Mouse (Mus musculus) cerebral cortex, adult 2 months (tissue): ENCODE results near the gene Polr3b.

Source experiments
- WGBS: fragments of 180-500 bp; shearing (Covaris S2); methylation state at CpG from one replicate; pipeline ENCODE4 v1.1.7; 2018; 5-methylcytosine and 5-hydroxymethylcytosine counted together

Polr3b gene

DNA sequence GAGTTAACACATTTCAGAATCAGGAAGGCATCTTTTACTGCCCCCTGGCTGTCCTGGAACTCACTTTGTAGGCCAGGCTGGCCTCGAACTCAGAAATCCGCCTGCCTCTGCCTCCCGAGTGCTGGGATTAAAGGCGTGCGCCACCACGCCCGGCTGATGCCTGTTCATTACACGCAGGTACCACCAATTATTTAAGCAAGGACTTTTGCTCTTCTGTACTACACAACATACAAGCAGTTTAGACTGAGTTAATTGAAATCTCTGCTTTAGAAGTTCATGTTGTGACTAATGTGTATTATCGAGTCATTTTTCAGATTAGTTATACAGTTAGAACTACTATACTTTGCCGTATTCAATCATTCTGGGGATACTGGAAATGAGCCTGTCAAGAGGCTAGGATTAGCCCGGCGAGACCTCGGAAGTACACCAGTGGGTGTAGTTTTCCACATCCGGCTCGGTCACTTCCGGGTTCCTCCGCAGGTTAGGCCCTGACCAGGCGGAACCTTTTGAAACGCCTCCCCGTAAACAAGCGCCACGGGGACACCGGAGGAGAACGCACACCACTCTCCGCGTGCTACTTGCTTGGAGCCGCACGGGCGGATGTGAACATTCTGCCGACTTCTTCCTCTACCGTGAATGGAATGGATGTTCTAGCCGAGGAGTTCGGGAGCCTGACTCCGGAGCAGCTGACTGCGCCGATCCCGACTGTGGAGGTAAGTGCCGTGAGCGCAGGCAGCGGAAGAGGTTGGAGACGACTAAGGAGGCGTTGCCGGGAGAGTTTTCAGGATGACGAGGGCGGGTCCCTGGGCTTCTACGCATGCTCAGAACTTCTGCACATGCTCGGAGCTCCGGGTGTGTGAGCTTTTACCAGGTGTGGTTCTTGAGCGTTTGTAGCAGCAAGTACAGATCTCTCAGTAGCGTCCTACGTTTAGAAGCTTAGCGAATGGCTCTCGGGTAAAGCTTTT is at the start of gene Polr3b:
Gene Polr3b, plus strand, starts transcription at position 467 of the 965 bp plus-strand sequence.
- 7% methylated on average over 53 of the region's 53 CpGs for WGBS

DNA sequence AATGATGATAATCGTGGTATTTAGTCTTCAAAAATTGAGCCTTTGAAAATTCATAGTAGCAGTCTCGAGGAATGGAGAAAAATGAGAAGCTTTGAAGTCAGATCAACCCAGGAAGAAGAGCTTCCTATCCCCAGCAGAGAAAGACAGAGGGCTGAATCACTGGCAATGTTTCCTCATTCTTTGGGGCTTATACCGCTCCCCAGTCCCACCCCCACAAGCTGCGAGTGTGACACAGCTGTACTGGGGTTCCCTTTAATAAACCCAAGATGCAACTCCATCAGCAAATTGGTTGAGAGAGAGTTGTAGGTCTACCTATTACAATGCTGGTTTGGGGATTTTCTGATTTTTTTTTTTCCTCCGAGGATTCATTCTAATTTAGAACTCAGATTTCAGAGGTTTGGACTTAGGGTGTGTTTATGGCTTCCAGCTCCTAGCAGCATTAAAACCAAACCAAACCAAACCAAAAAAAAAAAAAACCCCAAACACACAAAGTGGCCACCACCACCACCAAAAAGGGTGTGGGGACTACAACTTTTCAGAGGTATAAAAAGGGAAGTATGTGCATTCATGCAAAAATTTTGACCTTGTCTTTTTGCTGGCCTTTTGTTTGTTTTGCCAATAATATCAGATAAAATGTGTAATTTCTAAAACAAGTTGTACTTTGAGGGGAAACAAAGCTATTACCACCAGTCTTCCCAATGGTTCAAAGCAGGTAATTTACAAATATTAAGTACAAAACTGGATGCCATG is 48.2 kb upstream of the Polr3b start:
- WGBS: 71% methylated on average over 5 of the region's 5 CpGs

DNA sequence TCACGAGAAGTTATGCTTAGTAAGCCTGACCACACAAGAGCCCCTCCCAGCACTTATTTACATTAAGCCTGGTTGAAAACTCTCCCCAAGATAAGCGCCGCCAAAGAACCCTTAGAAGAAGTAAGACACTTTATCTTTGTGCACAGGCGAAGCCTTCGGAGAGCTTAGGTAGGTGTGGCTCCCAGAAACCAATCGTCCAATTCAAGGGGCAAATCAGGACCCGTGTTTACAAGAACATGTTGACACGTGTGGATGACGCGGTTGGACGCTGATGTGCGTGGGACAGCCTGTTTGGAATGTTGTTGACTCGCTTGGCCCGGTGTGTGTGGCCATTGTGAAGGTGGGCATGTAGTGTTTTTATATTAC is 46.1 kb upstream of the Polr3b start:
- under 1% methylated on average over 14 of the region's 14 CpGs for WGBS

DNA sequence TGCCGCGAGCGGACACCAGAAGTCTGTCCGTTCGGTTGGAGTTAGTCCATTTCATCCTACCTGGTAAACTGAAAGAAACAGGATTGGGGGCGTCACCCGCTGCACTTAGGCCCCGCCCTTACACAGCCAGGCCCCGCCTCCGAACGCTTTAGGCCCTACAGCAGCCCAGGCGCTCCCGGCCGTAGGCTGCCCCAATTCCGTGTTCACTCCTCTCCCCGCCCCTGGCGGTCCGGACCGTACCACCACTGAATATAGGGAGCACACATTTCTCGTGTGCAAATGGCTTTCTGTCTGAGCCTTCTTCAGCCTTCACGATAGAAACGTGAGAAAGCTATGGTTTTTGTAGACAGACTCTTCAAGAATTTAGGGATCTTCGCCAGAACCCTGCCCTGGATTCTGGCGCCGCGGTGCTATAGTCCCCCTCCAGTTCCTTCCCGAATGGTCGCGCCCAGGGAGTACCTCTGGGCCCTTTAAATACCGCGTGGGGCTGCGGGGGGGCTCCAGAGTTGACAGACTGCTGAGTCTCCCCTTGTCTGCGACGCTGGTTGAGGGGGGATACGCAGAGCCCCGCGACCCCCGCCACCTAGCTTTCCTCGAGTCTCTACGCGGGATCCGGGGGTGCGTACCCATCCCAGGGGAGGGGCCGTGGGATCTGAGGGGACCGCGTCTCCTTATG is 45.6 kb upstream of the Polr3b start, which contains the start of gene Tcp11l2:
Gene Tcp11l2, plus strand, starts transcription at position 232 of the 676 bp plus-strand sequence.
- WGBS: 1% methylated on average over 46 of the region's 46 CpGs

DNA sequence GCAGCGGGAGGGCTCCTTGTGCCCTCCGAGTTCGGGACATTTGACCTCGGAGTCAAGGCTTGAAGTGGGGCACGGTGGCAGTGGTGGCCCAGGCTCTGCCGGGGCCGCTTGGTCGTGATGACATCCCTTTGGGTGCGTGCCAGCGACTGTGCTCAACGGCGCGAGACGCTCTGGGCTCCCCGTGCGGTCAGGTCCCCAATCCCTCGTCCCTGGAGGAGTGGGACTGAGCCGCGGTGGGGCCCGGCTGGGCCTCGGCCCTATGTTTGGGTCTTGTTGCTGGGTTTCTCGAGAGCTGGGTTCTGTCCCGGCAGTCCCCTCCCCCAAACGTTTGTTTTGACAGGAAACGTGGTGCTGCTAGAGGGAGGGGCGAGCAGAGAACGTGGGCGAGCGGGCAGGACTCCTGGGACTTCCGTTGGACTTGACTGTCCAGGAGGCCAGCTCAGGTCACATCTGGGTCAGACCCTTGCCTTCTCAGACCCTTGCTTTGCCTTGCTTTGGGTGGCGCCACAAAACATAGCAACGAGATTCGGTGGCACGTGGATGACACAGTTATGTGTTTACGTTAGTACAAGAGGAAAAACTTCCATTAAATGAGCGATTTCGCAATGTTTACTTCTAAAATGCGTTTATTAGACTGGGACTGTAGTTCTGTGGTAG is 44.9 kb upstream of the Polr3b start:
- WGBS: 1% methylated on average over 38 of the region's 38 CpGs

DNA sequence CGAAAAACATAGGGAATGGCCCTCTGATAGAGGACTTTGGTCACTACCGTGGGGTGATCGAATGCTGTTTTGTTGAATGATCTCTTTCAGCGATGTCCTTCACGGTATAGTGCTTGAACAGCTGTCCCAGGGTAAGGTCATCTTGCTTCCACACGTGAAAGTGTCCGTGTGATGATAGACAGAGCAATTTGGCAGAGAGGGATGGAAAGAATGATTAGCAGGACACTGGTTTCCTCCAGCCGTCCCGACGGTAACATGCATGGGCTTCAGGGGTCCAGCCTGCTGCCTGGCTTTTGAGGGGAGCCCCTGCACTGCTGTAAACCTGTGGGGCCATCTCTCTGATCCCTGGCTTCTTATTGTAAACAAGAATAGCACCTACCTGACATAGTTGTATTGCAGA is 43.4 kb upstream of the Polr3b start:
- WGBS: 84% methylated on average over 10 of the region's 10 CpGs

DNA sequence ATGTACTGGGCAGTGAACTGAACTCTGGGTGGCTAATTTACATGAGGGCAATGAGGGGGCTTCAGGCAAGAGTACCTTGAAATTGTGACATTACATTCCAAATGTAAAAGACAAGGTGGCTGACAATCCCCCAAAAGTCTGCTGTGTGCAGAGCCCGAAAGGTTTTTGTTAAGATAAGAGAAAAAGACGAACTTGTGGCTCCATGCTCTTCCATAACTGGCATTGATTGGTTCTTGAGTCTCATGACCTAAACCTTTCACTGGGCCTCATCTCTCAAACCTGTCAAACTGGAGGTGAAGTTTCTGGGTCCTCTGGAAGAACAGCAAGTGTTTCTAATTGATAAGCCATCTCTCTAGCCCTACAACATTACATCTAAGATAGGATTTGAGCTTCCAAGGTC is 42.6 kb upstream of the Polr3b start:
- WGBS: 95% methylated on average over 2 of the region's 2 CpGs

DNA sequence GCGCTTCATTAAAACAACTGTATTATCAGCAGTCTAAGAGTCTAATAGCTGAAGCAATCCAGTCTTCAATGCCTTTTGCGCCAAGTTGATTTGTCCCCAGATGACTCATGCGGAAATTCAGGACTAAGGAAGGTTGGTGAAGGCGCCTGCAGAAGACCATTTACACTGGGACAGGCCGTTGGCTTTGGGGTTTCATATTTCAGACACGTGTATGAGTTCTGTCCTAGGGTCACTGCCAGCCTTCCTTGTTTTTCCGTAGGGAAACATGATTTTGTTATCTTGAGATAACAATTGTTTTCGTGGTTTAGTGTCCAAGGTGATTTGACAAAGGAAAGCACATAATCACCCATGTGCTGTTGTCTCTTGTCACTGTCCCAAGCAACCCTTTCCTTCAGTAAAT is 40.9 kb upstream of the Polr3b start:
- WGBS: 86% methylated on average over 8 of the region's 8 CpGs

DNA sequence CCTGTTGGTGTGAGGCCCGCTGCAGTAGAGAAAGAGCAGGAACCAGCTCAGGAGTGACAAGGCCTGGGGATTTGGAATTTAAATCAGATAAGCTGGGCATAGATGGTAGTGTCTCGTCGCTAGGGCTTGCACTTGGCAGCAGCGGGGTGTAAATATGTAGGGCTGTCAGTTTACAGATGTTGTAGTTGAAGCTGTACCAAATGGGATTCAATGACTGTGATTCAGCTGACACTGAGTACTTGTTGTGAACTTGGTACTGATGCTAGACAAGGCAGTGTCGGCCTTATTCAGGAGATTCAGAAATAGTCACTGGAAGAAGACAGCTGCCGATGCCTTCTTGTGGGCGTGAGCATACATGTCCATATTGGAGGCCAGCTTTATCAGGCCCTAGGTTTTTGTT is 39.9 kb upstream of the Polr3b start:
- WGBS: 48% methylated on average over 7 of the region's 7 CpGs

DNA sequence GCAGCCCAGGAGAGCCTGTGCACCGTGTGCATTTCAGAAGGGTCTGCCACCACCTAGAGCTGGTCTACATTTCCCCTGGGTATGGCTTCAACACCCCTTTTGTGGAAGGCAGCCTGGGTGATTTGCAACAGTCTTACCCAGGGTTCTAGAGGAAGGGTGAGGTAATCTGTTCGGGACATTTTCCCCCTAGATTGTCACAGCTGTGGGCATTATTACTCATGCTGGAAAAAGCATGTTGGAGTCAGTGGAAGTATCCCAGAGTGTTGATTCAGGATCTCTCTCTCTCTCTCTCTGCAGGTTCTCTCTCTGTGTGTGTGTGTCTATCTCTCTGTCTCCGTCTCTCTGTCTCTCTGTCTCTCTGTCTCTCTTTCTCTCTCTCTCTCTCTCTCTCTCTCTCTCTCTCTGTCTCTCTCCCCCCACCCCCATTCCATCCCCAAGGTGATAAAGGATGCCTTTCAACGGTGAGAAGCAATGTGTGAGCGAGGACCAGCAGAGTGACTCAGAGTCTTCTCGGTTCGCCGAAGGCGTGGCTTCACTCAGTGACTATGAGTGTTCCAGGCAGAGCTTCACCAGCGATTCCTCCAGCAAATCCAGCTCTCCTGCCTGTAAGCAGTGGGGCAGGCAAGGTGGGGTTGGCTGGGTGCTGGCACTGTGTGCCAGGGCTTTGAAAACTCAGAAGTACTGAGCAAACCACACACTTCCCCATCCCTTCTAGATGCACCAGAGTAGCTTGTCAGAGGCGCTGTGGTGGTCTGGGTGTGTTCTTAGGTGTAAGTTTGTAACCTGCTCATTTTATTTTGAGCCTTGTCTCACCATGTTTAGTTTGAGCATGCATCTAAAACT is 37.4 kb upstream of the Polr3b start:
- WGBS: 57% methylated on average over 11 of the region's 11 CpGs

DNA sequence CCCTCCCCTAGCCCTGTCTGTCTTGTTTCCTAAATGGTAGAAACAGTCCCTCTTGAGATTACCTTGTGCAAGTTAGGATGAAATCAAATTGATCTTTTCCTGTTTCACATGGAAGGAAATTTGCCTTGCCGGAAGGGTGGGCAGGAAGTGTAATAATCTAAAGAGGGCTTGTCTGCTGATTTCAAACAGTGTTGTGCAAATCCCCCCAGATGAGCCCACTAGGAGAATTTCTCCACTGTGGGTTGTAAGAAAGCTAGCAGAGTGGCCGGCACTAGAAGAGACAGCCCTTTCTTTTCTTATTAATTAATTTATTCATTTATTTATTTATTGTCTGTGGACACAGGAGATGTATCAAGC is 36.8 kb upstream of the Polr3b start:
- 78% methylated on average over 2 of the region's 2 CpGs for WGBS

DNA sequence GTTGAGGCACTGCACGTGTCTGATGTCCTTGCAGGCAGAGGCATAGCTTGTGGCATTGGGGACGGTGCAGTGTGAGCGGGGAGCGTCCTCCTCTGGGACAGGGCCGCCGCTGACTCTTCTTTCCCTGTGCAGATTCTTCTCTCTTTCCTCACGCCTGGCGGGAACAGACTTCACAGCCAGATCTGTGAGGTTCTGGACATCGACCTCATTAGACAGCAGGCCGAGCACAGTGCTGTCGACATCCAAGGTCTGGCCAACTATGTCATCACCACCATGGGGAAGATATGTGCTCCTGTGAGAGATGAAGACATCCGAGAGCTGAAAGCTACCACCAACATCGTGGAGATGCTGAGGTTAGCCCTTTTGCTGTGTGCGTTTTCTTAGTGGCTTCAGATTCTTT is 31.1 kb upstream of the Polr3b start:
- 87% methylated on average over 14 of the region's 14 CpGs for WGBS

DNA sequence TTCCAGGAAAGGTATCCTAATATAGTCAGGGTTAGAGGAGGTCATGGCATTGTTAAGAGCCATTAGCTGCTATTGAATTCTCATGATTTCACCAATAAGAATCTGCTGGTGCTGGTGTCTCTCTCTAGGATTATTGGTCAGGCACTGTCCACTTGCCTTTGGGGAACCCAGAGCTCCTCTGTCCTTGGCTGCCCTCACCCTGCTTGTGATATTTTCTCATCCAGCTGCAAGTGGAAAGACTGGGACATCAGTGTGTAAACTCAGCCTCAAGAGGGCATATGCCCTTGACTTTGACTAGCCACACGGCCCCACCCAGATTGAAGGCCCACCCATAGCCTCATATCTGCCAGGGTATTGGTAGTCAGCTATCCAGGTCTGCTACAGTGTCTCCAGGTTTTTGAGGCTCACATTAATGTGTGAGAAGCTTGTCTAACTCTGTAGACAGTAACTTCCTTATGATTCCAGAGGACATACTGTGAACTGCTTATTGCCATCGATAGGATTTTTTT is 30.4 kb upstream of the Polr3b start:
- 89% methylated on average over 2 of the region's 2 CpGs for WGBS

DNA sequence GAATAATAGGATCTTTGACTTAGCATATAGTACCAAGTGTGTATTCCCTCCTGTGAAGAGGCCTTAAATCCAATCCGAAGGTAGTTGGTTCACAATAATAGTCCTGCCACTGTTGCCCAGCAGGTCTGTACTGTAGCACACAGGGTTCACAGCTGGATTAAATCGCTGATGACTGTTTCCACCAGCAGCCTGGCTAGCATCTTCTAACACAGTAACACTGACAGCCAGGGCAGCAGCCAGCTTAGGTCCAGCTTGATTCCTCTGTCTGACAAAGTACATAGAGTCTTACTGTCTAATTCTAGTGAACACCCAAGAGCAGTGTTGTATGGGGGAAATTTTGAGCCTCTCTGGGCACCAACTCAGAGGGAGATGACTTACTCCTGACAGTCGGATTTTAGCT is 29.3 kb upstream of the Polr3b start:
- 62% methylated on average over 3 of the region's 3 CpGs for WGBS

DNA sequence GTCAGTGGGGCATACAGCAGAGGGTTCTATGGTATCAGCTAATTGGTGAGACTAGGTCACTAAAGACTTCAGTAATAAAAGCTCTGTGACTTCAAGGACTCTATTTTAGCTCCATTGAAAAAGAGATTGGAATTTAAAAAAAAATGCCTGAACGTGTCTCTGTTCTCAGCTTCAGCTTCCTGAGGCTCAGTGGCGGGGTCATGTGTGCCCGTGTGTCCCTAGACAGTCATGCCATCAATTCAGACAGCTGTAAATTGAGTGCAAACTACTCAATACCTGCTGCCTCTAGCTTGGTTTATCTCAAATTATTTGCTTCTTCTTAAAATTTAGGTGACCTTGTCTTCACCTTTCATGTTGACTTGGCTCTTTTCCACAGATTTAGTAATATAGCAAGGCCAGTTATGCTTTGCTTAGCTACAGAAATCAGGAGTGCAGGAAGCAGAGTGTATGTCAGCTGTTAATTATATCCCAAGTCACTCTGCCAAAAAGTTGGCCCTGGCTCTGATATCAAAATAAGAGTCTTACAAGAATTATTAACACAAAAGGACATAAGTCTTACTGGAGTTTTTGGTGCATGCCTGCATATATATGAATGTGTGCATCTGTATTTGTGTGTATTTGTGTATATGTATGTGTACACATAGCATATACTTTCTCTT is 24.8 kb upstream of the Polr3b start:
- 58% methylated on average over 3 of the region's 3 CpGs for WGBS

DNA sequence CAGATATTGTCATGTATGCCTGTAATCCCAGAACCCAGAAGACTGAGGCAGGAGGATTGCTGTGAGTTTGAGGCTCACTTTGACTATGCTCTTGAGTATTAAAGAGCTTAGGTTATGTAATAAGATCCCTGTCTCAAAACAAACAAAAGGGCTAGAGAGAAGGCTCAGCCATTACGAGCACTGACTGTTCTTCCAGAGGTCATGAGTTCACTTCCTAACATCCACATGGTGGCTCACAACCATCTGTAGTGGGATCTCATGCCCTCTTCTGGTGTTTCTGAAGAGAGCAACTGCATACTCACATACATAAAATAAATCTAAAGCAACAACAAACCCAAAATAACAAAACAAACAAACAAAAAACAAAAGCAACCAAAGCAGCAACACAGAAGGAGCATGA is 23.9 kb upstream of the Polr3b start:
- 55% methylated on average over 1 of the region's 1 CpGs for WGBS

DNA sequence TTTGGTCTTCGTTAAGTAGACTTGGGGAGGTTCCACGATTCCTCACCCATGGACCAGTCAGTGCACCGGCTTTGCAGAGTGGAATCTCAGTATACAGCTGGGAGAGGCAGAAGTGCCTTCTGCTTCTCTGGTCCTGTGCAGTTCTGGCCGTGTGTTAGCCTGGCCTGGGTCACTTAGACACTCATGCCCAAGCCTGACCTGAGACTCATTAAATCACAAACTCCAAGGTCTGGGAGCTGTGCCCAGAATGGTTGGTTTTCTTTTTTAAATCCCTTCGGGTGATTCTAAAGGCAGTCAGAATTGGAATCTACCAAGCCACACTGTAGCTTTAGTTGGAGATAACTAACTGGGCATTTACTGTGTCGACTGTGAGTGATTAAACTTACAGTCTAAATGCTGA is 22.0 kb upstream of the Polr3b start:
- 68% methylated on average over 6 of the region's 6 CpGs for whole genome bisulfite sequencing

DNA sequence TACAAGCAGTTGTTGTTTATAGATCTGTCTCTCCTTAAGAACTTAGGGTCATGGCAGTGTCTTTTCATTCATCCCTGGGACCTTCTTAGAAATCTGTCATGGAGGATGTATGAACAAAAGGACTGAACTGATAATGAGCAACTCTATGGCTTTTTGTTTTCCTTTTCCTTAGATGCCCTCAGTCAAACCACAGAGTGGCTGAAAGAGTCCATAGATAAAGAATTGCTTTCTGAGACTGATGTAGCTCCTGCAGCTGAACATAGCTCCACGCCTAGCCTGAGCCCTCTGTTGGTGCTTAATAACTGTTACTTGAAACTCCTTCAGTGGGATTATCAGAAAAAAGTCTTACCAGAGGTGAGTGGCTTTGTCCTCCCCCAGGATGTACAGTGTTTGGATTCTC is 17.8 kb upstream of the Polr3b start:
- 78% methylated on average over 1 of the region's 1 CpGs for WGBS

DNA sequence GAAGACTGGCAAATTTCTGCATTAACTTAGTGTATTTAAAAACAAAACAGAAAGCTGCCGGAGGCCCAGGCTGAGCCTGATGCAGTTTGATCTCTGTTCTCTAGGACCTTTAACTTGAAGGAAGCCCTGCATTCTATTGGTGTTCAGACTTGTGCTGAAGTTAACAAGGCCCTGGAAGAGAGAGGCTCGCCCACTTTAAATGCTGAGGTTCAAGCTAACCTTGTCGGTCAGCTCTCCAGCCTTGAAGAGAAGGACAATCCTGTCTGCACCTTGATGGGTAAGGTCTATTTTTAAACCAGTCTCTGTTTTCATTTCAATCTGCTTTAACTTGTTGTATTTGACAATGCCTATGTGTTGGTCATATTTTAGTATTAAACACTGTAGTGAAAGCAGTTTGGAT is 13.7 kb upstream of the Polr3b start:
- 87% methylated on average over 3 of the region's 3 CpGs for WGBS

DNA sequence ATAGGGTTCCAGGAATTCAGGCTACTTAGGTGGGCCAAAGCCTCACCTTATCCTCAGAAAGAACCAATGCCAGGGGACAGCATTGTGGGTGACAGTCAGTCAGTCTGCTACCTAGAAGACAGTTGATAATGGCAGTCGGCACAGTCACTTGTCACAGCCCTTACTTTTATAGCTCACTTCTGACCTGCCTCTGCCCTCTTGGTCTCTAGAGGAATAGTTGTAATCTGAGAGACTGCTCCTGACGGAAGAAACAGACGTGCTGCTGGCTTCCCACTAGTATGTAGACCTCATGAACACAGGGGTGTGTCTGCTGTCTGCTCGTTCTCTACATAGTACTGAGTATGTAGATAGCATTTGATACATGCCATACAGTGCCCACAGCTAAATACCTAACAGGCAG is 11.8 kb upstream of the Polr3b start:
- WGBS: 88% methylated on average over 4 of the region's 4 CpGs
